23 mouse cellular contexts compared by ENCODE assay signal in the genomic region with DNA sequence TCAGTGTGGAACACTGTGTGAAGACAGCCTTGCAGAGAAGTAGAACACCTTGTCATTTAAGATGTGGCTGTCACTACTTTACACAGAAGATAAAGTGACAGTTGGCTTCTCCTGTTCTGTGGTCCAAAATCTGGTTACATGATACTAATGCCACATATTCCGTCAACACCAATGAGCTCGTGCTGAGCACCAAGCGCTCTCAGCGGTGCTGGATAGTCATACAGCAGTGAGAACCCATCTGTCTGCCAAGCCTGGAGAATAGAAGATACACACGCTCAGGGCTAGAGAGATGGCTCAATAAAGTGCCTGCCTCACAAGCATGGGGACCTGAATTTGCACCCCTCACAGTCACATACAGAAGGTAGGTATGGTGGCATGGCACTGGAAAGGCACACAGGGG. TPM values are rescaled to one million over a fixed set of nuclear protein-coding genes. Genes with fewer than 3 reads are reported as not detected.
DNase-seq lines count a peak whose midpoint lies in the region; ATAC-seq and TF ChIP-seq lines count a peak whose summit lies in the region.
"Had no signal": no experiment of that assay in that cellular context is flagged by ENCODE, and none has a peak within 500 bp of the region (broad histone marks: within the 10 kb centered on the region; RNA-seq: fewer than 3 reads in every experiment).

No protein-coding gene starts in this region.

- no peaks in the 10 kb centered on the region for H3K36me3 ChIP-seq in liver, embryonic 11.5 days (ENCODE audit: control insufficient read depth, insufficient read depth, low read length)
- H3K36me3 ChIP-seq in forebrain, embryonic 13.5 days (ENCODE audit: poor library complexity, severe bottlenecking): no peaks in the 10 kb centered on the region
- H3K36me3 ChIP-seq: embryonic facial prominence, embryonic 13.5 days; hindbrain, embryonic 10.5 days; intestine, embryonic 15.5 days had no signal

- no peak for TF ChIP-seq POLR2A in cerebellum, adult 2 months (IDR thresholded peaks at IDR 0.05; ENCODE audit: borderline replicate concordance, insufficient read depth, low read length)

- WGBS in cerebellum, adult 2 months: 24% methylated on average over 5 of the region's 5 CpGs
- WGBS in liver, embryonic 11.5 days: 88% methylated on average over 5 of the region's 5 CpGs
- WGBS in forebrain, embryonic 13.5 days: 95% methylated on average over 5 of the region's 5 CpGs

- no peak for DNase-seq in layer of hippocampus, adult 2 months (ENCODE audit: low spot score in 2 of 2)
- DNase-seq in layer of hippocampus, adult 11-12 months (ENCODE audit: low spot score): no peak
- peak; percentile 36 to 68 for DNase-seq in cerebellum, adult 2 months
- peak; percentile 45 to 56 for DNase-seq in cerebellum, postnatal 25 days
- no peak for DNase-seq in liver, embryonic 11.5 days (ENCODE audit: low spot score)
- DNase-seq: adrenal gland, adult 2 months; adrenal gland, postnatal 25 days; gastrocnemius, postnatal 36 days; heart, adult 2 months; kidney, adult 2 months had no signal

- TF ChIP-seq CTCF in layer of hippocampus, adult 2 months (conservative IDR thresholded peaks at IDR 0.05): no peak
- TF ChIP-seq CTCF in cerebellum, adult 2 months (IDR thresholded peaks at IDR 0.05; ENCODE audit: borderline replicate concordance, insufficient read depth, low read depth, low read length): no peak

- no peak for ATAC-seq in liver, embryonic 11.5 days (replicated peaks; ENCODE audit: low FRiP score)
- no peak for ATAC-seq in forebrain, embryonic 13.5 days
- ATAC-seq: activated CD4-positive, CD25-positive, alpha-beta regulatory T cell, adult 4 months; forebrain, embryonic 14.5 days; intestine, embryonic 15.5 days; Patski had no signal

- H3K9me3 ChIP-seq in liver, embryonic 11.5 days (ENCODE audit: control insufficient read depth, low read length): no peaks in the 10 kb centered on the region
- no peaks in the 10 kb centered on the region for H3K9me3 ChIP-seq in forebrain, embryonic 13.5 days (replicated peaks)
- H3K9me3 ChIP-seq: embryonic facial prominence, embryonic 13.5 days; hindbrain, embryonic 10.5 days; intestine, embryonic 15.5 days had no signal

- H3K9ac ChIP-seq in liver, embryonic 11.5 days (ENCODE audit: low read depth, low read length): no peak overlapping the region
- no peak overlapping the region for H3K9ac ChIP-seq in forebrain, embryonic 13.5 days
- H3K9ac ChIP-seq: embryonic facial prominence, embryonic 13.5 days; hindbrain, embryonic 14.5 days; intestine, embryonic 15.5 days had no signal

- H3K4me1 ChIP-seq in cerebellum, adult 2 months (ENCODE audit: control insufficient read depth, insufficient read depth, low read length): peaks cover 12% of the 10 kb centered on the region
- no peaks in the 10 kb centered on the region; the same call in 1 of the 2 replicates for H3K4me1 ChIP-seq in liver, embryonic 11.5 days (replicated peaks; ENCODE audit: control insufficient read depth, insufficient read depth, low read length)
- H3K4me1 ChIP-seq in forebrain, embryonic 13.5 days: peaks cover 17% of the 10 kb centered on the region
- H3K4me1 ChIP-seq: intestine, embryonic 15.5 days had no signal

- H3K4me2 ChIP-seq in liver, embryonic 11.5 days: no peak overlapping the region
- no peak overlapping the region for H3K4me2 ChIP-seq in forebrain, embryonic 13.5 days
- H3K4me2 ChIP-seq: embryonic facial prominence, embryonic 13.5 days; heart, embryonic 11.5 days; hindbrain, embryonic 14.5 days; intestine, embryonic 15.5 days had no signal

- 0 out of 2 replicates have a peak overlapping the region, but pooled peaks have one; percentile 15 for H3K27ac ChIP-seq in layer of hippocampus, adult 2 months
- H3K27ac ChIP-seq in cerebellum, adult 2 months (ENCODE audit: insufficient read depth, low read length): peak overlapping the region; percentile 50; the same call in 1 of the 2 replicates
- no peak overlapping the region for H3K27ac ChIP-seq in liver, embryonic 11.5 days (ENCODE audit: low read depth, low read length)
- H3K27ac ChIP-seq in forebrain, embryonic 13.5 days: no peak overlapping the region
- H3K27ac ChIP-seq: heart, adult 2 months; hindbrain, embryonic 10.5 days; hindbrain, embryonic 14.5 days; intestine, embryonic 15.5 days had no signal

- H3K27me3 ChIP-seq in cerebellum, adult 2 months (ENCODE audit: control insufficient read depth, insufficient read depth, low read length): no peaks in the 10 kb centered on the region
- no peaks in the 10 kb centered on the region for H3K27me3 ChIP-seq in liver, embryonic 11.5 days (replicated peaks; ENCODE audit: control insufficient read depth, insufficient read depth, low read length)
- H3K27me3 ChIP-seq in forebrain, embryonic 13.5 days: no peaks in the 10 kb centered on the region
- H3K27me3 ChIP-seq: CH12.LX; embryonic facial prominence, embryonic 13.5 days; intestine, embryonic 15.5 days; Patski had no signal

- H3K4me3 ChIP-seq in layer of hippocampus, adult 2 months: no peak overlapping the region
- no peak overlapping the region for H3K4me3 ChIP-seq in cerebellum, adult 2 months (replicated peaks; ENCODE audit: insufficient read depth, low read depth, low read length)
- H3K4me3 ChIP-seq in liver, embryonic 11.5 days (ENCODE audit: low read depth, low read length): no peak overlapping the region
- no peak overlapping the region for H3K4me3 ChIP-seq in forebrain, embryonic 13.5 days
- H3K4me3 ChIP-seq: embryonic facial prominence, embryonic 13.5 days; heart, adult 2 months; hindbrain, embryonic 10.5 days; intestine, embryonic 15.5 days had no signal

RNA-seq across cellular contexts. Expression of gene Gm17571, which starts 28.4 kb away (rescaled TPM):
- not detected for total RNA-seq in layer of hippocampus, adult 2 months (2021)
- polyA plus RNA-seq in cerebellum, adult 2 months (2012; rRNA removed): not detected in 2 replicates
- polyA plus RNA-seq in liver, embryonic 11.5 days (2014; fragmentation: Nextera tagmentation; extraction: Ambion mirVana): not detected in 2 replicates
- not detected in 2 replicates for polyA plus RNA-seq in forebrain, embryonic 13.5 days (2015; fragmentation: Nextera tagmentation; extraction: Ambion mirVana)
- total RNA-seq: adrenal gland, adult 2 months; adrenal gland, postnatal 25 days; CH12.LX; gastrocnemius, adult 8-10 months; gastrocnemius, postnatal 36 days; heart, adult 2 months; heart, postnatal 25 days had no signal
- polyA plus RNA-seq: activated CD4-positive, CD25-positive, alpha-beta regulatory T cell, adult 4 months; adrenal gland, adult 2 months; embryonic facial prominence, embryonic 13.5 days; forebrain, embryonic 14.5 days; heart, adult 2 months; heart, embryonic 11.5 days; heart, embryonic 16.5 days; hindbrain, embryonic 10.5 days; hindbrain, embryonic 14.5 days; intestine, embryonic 15.5 days; kidney, adult 2 months; Patski had no signal

Comparison
In these comparisons a context has a peak if more than half of its experiments do, and no peak if none do; other contexts are left out.
1. DNase-seq: peak in cerebellum, adult 2 months (2 of 2) and cerebellum, postnatal 25 days (2 of 2); none in layer of hippocampus, adult 2 months (0 of 2), layer of hippocampus, adult 11-12 months (single experiment) and liver, embryonic 11.5 days (single experiment).
2. H3K27ac ChIP-seq: peak in layer of hippocampus, adult 2 months (single experiment) and cerebellum, adult 2 months (single experiment); none in liver, embryonic 11.5 days (single experiment) and forebrain, embryonic 13.5 days (single experiment).